ENCODE assay signal across 25 mouse cellular contexts in genomic region chr11:115370368-115370767, GRCm38 (mm10). TPM values are rescaled to one million over a fixed set of nuclear protein-coding genes. Genes with fewer than 3 reads are reported as not detected.
A peak's percentile ranks its signal among the peaks of the same experiment; 100 is the strongest.
DNase-seq lines count a peak whose midpoint lies in the region; ATAC-seq and TF ChIP-seq lines count a peak whose summit lies in the region.
"Had no signal": no experiment of that assay in that cellular context is flagged by ENCODE, and none has a peak within 500 bp of the region (broad histone marks: within the 10 kb centered on the region; RNA-seq: fewer than 3 reads in every experiment).

No protein-coding gene starts in this region.

- no peaks in the 10 kb centered on the region for H3K9me3 ChIP-seq in MEL (replicated peaks; ENCODE audit: insufficient read depth, low read length)
- H3K9me3 ChIP-seq: G1E had no signal

- TF ChIP-seq RAD21 in MEL (IDR thresholded peaks at IDR 0.05; ENCODE audit: low read depth, low read length) = no peak

- peaks cover 0 to 5% of the 10 kb centered on the region in 2 experiments; a peak in 2 of 4 replicates for H3K36me3 ChIP-seq in MEL (ENCODE audit: control insufficient read depth in 1 of 2, insufficient read depth in 2 of 2, low read length in 2 of 2)
- H3K36me3 ChIP-seq: G1E had no signal

- DNase-seq in MEL (ENCODE audit: low read depth, low spot score) = peak; percentile 42
- no peak for DNase-seq in cerebellum, adult 9-11 months
- no peak for DNase-seq in right cerebral cortex, postnatal 25 days
- no peak for DNase-seq in cerebellum, postnatal 36 days
- DNase-seq: adrenal gland, adult 2 months; adrenal gland, adult 8-10 months; adrenal gland, postnatal 10 days; adrenal gland, postnatal 14 days; adrenal gland, postnatal 25 days; adrenal gland, postnatal 36 days; B cell, adult 2 months; cerebellum, adult 11 months; cerebellum, adult 11-12 months; cerebellum, adult 18-20 months; cerebellum, adult 2 months had no signal

- 0 out of 2 replicates have a peak, but pooled peaks have one; percentile 32 for ATAC-seq in megakaryocyte progenitor cell, adult 5-6 weeks (replicated peaks; ENCODE audit: poor library complexity)
- ATAC-seq in megakaryocyte-erythroid progenitor cell, adult 5-6 weeks (replicated peaks; ENCODE audit: low FRiP score, low TSS enrichment, poor library complexity, severe bottlenecking) = 0 out of 2 replicates have a peak, but pooled peaks have one; percentile 28
- ATAC-seq: activated CD4-positive, CD25-positive, alpha-beta regulatory T cell, adult 4 months; CD4-positive, CD25-positive, alpha-beta regulatory T cell, adult 4 months; Patski had no signal

- peaks cover 3 to 7% of the 10 kb centered on the region in 2 experiments; a peak in 3 of 4 replicates for H3K4me1 ChIP-seq in MEL (ENCODE audit: control insufficient read depth in 1 of 2, insufficient read depth in 2 of 2, low read length in 2 of 2)

- H3K27ac ChIP-seq in MEL (ENCODE audit: control insufficient read depth, low read depth, low read length) = no peak overlapping the region

- H3K9ac ChIP-seq in MEL (ENCODE audit: control insufficient read depth, low read depth, low read length, poor library complexity, severe bottlenecking) = no peak overlapping the region

- H3K27me3 ChIP-seq in MEL (ENCODE audit: control insufficient read depth in 1 of 2, insufficient read depth in 2 of 2, low read length in 2 of 2) = peaks cover 3 to 7% of the 10 kb centered on the region in 2 experiments; a peak in 3 of 4 replicates

- TF ChIP-seq CTCF in MEL (IDR thresholded peaks at IDR 0.05 in 2 of 3, conservative IDR thresholded peaks at IDR 0.05 in 1 of 3; ENCODE audit: control insufficient read depth in 1 of 3, insufficient read depth in 1 of 3, low read depth in 2 of 3, low read length in 3 of 3, poor library complexity in 1 of 3, severe bottlenecking in 1 of 3) = no peak

- no peak for TF ChIP-seq POLR2A in MEL (IDR thresholded peaks at IDR 0.05; ENCODE audit: control insufficient read depth in 1 of 2, insufficient read depth in 1 of 2, low read depth in 1 of 2, low read length in 2 of 2, poor library complexity in 1 of 2)

- no peaks in the 10 kb centered on the region for H3K79me2 ChIP-seq in MEL (ENCODE audit: control insufficient read depth, insufficient read depth, low read length, poor library complexity)

- peak; percentile 21 to 37; a peak in 2 of 4 replicates for TF ChIP-seq EP300 in MEL (IDR thresholded peaks at IDR 0.05; ENCODE audit: low read depth in 1 of 2, low read length in 2 of 2)

- H3K4me3 ChIP-seq in MEL (ENCODE audit: control insufficient read depth in 1 of 2, insufficient read depth in 1 of 2, low read depth in 2 of 2, low read length in 2 of 2) = no peak overlapping the region

TF ChIP-seq in MEL, 35 proteins besides CTCF, POLR2A, EP300 and RAD21:
- no peak for TF ChIP-seq CHD1 (IDR thresholded peaks at IDR 0.05; ENCODE audit: low read depth, low read length)
- TF ChIP-seq GABPA (IDR thresholded peaks at IDR 0.05; ENCODE audit: low read depth, low read length) = no peak
- peak; percentile 98 for TF ChIP-seq RCOR1 (IDR thresholded peaks at IDR 0.05; ENCODE audit: low read depth, low read length)
- TF ChIP-seq TCF12 (IDR thresholded peaks at IDR 0.05; ENCODE audit: low read depth, low read length) = peak; percentile 63; the same call in 1 of the 2 replicates
- no peak for TF ChIP-seq MYB (IDR thresholded peaks at IDR 0.05; ENCODE audit: low read depth, low read length)
- no peak for TF ChIP-seq ZMIZ1 (IDR thresholded peaks at IDR 0.05; ENCODE audit: low read depth, low read length)
- no peak for TF ChIP-seq JUND (IDR thresholded peaks at IDR 0.05; ENCODE audit: low read depth, low read length)
- TF ChIP-seq MAX (IDR thresholded peaks at IDR 0.05; ENCODE audit: low read length) = no peak
- TF ChIP-seq USF1 (IDR thresholded peaks at IDR 0.05; ENCODE audit: low read depth, low read length) = no peak
- peak; percentile 42; the same call in 1 of the 2 replicates for TF ChIP-seq TAL1 (IDR thresholded peaks at IDR 0.05; ENCODE audit: low read length)
TF ChIP-seq in MEL: peak in this region for 3.

RNA-seq across cellular contexts. Expression of gene Hid1, which starts 2.8 kb away (rescaled TPM):
- total RNA-seq in MEL (2012; rRNA removed) = 0.88 and 1.1 TPM in 2 replicates
- 1 to 10 TPM in 1 of 2 experiments, not detected in 1; 3.0 TPM for polyA plus RNA-seq in MEL (2012; ENCODE audit: insufficient read depth in 1 of 2, insufficient read length in 2 of 2, low read depth in 1 of 2, low replicate concordance in 2 of 2, missing spikeins in 1 of 2)
- total RNA-seq in megakaryocyte progenitor cell, adult 5-6 weeks (2015) = 0.52 and 0.81 TPM in 2 replicates
- total RNA-seq in megakaryocyte progenitor cell, adult 5-6 weeks (2017) = 0.10 TPM in 1 of 2 replicates, not detected in the other
- 0.17 TPM in 1 of 2 replicates, not detected in the other for total RNA-seq in megakaryocyte-erythroid progenitor cell, adult 5-6 weeks (2014; fragmentation: Nextera tagmentation)
- total RNA-seq in megakaryocyte-erythroid progenitor cell, adult 5-6 weeks (2017) = not detected in 2 replicates
- total RNA-seq: G1E had no signal

RNA-seq across cellular contexts. Expression of gene Cdr2l, which starts 11.3 kb away (rescaled TPM):
- total RNA-seq in MEL (2012; rRNA removed) = 6.3 and 8.2 TPM in 2 replicates
- 1 to 10 TPM in 1 of 2 experiments, not detected in 1; 5.2 TPM for polyA plus RNA-seq in MEL (2012; ENCODE audit: insufficient read depth in 1 of 2, insufficient read length in 2 of 2, low read depth in 1 of 2, low replicate concordance in 2 of 2, missing spikeins in 1 of 2)
- 0.20 and 0.42 TPM in 2 replicates for total RNA-seq in megakaryocyte progenitor cell, adult 5-6 weeks (2015)
- total RNA-seq in megakaryocyte progenitor cell, adult 5-6 weeks (2017) = 0.08 and 0.34 TPM in 2 replicates
- not detected in 2 replicates for total RNA-seq in megakaryocyte-erythroid progenitor cell, adult 5-6 weeks (2014; fragmentation: Nextera tagmentation)
- total RNA-seq in megakaryocyte-erythroid progenitor cell, adult 5-6 weeks (2017) = 0.38 TPM in 1 of 2 replicates, not detected in the other
- total RNA-seq: CH12.LX had no signal
- polyA plus RNA-seq: CD4-positive, CD25-positive, alpha-beta regulatory T cell, adult 4 months; G1E had no signal

RNA-seq across cellular contexts. Expression of gene Mrpl58, which starts 33.2 kb away (rescaled TPM):
- 132 and 137 TPM in 2 replicates for total RNA-seq in MEL (2012; rRNA removed)
- 100 to 1,000 TPM in 1 of 2 experiments, not detected in 1; 137 TPM for polyA plus RNA-seq in MEL (2012; ENCODE audit: insufficient read depth in 1 of 2, insufficient read length in 2 of 2, low read depth in 1 of 2, low replicate concordance in 2 of 2, missing spikeins in 1 of 2)
- 83.4 and 98.3 TPM in 2 replicates for total RNA-seq in megakaryocyte progenitor cell, adult 5-6 weeks (2015)
- 81.1 and 96.4 TPM in 2 replicates for total RNA-seq in megakaryocyte progenitor cell, adult 5-6 weeks (2017)
- 81.8 and 92.4 TPM in 2 replicates for total RNA-seq in megakaryocyte-erythroid progenitor cell, adult 5-6 weeks (2014; fragmentation: Nextera tagmentation)
- total RNA-seq in megakaryocyte-erythroid progenitor cell, adult 5-6 weeks (2017) = 56.9 and 64.4 TPM in 2 replicates

RNA-seq across cellular contexts. Expression of gene Otop3, which starts 35.8 kb away (rescaled TPM):
- total RNA-seq in MEL (2012; rRNA removed) = not detected in 2 replicates
- not detected for polyA plus RNA-seq in MEL (2012; ENCODE audit: insufficient read depth in 1 of 2, insufficient read length in 2 of 2, low read depth in 1 of 2, low replicate concordance in 2 of 2, missing spikeins in 1 of 2)
- not detected in 2 replicates for total RNA-seq in megakaryocyte progenitor cell, adult 5-6 weeks (2015)
- total RNA-seq in megakaryocyte progenitor cell, adult 5-6 weeks (2017) = not detected in 2 replicates
- not detected in 2 replicates for total RNA-seq in megakaryocyte-erythroid progenitor cell, adult 5-6 weeks (2014; fragmentation: Nextera tagmentation)
- total RNA-seq in megakaryocyte-erythroid progenitor cell, adult 5-6 weeks (2017) = not detected in 2 replicates
- total RNA-seq: adrenal gland, adult 18-20 months; adrenal gland, adult 2 months; adrenal gland, adult 8-10 months; adrenal gland, postnatal 14 days; adrenal gland, postnatal 25 days; adrenal gland, postnatal 36 days; CH12.LX; ES-E14; G1E had no signal
- polyA plus RNA-seq: C2C12; CD4-positive, CD25-positive, alpha-beta regulatory T cell, adult 4 months; G1E; Patski had no signal

RNA-seq across cellular contexts. Expression of gene Ush1g, which starts 48.5 kb away (rescaled TPM):
- total RNA-seq in MEL (2012; rRNA removed) = not detected in 2 replicates
- polyA plus RNA-seq in MEL (2012; ENCODE audit: insufficient read depth in 1 of 2, insufficient read length in 2 of 2, low read depth in 1 of 2, low replicate concordance in 2 of 2, missing spikeins in 1 of 2) = not detected
- total RNA-seq in megakaryocyte progenitor cell, adult 5-6 weeks (2015) = not detected in 2 replicates
- not detected in 2 replicates for total RNA-seq in megakaryocyte progenitor cell, adult 5-6 weeks (2017)
- not detected in 2 replicates for total RNA-seq in megakaryocyte-erythroid progenitor cell, adult 5-6 weeks (2014; fragmentation: Nextera tagmentation)
- total RNA-seq in megakaryocyte-erythroid progenitor cell, adult 5-6 weeks (2017) = not detected in 2 replicates
- total RNA-seq: ES-E14 had no signal
- polyA plus RNA-seq: activated CD4-positive, CD25-positive, alpha-beta regulatory T cell, adult 4 months; CD4-positive, CD25-positive, alpha-beta regulatory T cell, adult 4 months; G1E had no signal
